Mouse (Mus musculus) embryonic facial prominence, embryonic 12.5 days (tissue): Measurements from ENCODE around the gene Pknox2. TPM values are rescaled to one million over a fixed set of nuclear protein-coding genes. Genes with fewer than 3 reads are reported as not detected.

Experiments
- ATAC-seq: fragments of 200-750 bp; cut with Nextera tagmentation; 2 replicates; pipeline ENCODE4 v1.8.0; 2017; ENCODE audit not compliant: insufficient number of reproducible peaks, insufficient read depth, low FRiP score, low TSS enrichment
- H3K27ac ChIP-seq: fragments of 300-500 bp; sonication (generic); 2 replicates; pipeline ENCODE4 v1.5.1; 2016; ENCODE audit warnings: mild to moderate bottlenecking
- H3K27me3 ChIP-seq: fragments of 300-500 bp; sonication (generic); 2 replicates; pipeline ENCODE4 v1.6.1; 2016; ENCODE audit warnings: mild to moderate bottlenecking, moderate library complexity
- H3K36me3 ChIP-seq: fragments of 300-500 bp; sonication (generic); 2 replicates; pipeline ENCODE4 v1.6.1; 2016; ENCODE audit warnings: mild to moderate bottlenecking
- H3K4me1 ChIP-seq: fragments of 300-500 bp; sonication (generic); 2 replicates; pipeline ENCODE4 v1.6.1; 2016
- H3K4me2 ChIP-seq: fragments of 300-500 bp; sonication (generic); replicated peaks from 2 replicates; pipeline ENCODE4 v1.6.1; 2016; ENCODE audit warnings: mild to moderate bottlenecking, moderate library complexity
- H3K4me3 ChIP-seq: fragments of 300-500 bp; sonication (generic); 2 replicates; pipeline ENCODE4 v1.5.1; 2016; ENCODE audit warnings: mild to moderate bottlenecking
- H3K9ac ChIP-seq: fragments of 300-500 bp; sonication (generic); 2 replicates; pipeline ENCODE4 v1.6.1; 2016; ENCODE audit warnings: mild to moderate bottlenecking, moderate library complexity
- H3K9me3 ChIP-seq: fragments of 300-500 bp; sonication (generic); 2 replicates; pipeline ENCODE4 v1.6.1; 2016; ENCODE audit warnings: mild to moderate bottlenecking, moderate library complexity
- WGBS: fragments of 180-500 bp; shearing (Covaris S2); methylation state at CpG from one replicate; pipeline ENCODE4 v1.1.7; 2016; 5-methylcytosine and 5-hydroxymethylcytosine counted together
- polyA plus RNA-seq: library from polyadenylated mRNA; unstranded; fragments of >200 nt; fragmentation: Nextera tagmentation; extraction: Ambion mirVana; gene quantifications from 2 replicates; pipeline ENCODE4 v1.2.1, GENCODE M21; 2016

Pknox2 gene
- polyA plus RNA-seq, 1 experiment from 2014 or later, result 20.8 TPM

DNA sequence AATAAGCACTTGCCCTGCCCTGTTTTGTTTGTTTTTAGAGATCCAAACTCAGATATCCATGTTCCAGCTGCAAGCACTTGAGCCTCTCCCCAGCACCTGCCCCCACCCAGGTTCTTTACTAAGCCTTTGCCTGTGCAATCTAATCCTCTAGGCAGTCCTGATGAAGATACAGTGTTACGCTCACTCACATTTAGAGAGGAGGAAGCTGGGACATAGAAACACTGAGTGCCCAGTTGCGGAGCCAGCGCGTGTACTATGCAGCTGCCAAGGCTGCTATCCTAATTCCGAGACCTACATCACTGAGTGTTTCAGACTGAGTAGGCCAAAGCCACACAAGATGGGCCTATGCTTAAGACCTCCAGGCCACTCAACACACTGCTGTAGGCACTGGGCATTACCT is 199.0 kb downstream of the Pknox2 start:
- Histone ChIP-seq H3K4me2 (no peak overlapping the region), H3K27me3 (no peaks in the 10 kb centered on the region), H3K36me3 (no peaks in the 10 kb centered on the region), H3K4me1 (peaks cover 15% of the 10 kb centered on the region), H3K9me3 (no peaks in the 10 kb centered on the region), H3K9ac (no peak overlapping the region), H3K4me3 (no peak overlapping the region), H3K27ac (no peak overlapping the region)
- no peak for ATAC-seq
- WGBS, result 82% methylated on average over 5 of the region's 5 CpGs

DNA sequence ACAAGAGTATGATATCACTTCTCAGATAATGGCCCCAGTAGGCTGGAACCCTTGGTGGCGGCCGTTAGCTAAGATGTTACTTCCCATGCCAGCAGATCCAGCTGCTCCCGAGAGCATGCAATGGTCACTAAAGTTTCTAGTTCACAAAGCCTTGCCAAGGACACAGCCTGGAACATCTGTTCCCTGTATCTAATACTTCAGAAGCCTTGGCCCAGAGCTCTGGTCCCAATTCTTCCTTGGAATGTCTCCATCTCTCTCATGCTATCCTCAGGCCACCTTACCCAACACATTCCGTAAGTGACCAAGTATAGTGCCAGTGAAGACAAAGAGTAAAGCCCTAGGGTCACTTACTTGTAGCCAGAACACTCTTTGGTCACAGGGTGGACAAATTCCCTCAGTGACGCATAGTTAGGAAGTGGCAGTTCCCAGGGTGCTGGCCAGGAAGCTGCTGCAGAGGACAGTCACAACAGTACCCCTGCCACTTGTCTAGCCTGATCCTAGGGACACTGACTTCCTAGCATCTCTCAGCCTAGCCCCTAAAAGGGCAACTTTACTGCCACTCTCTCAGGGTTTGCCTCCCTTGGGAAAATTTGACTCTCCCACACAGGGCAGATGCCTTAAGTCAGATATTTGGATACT is 200.0 kb downstream of the Pknox2 start:
- no peak for ATAC-seq
- H3K4me2 ChIP-seq, result no peak overlapping the region
- H3K9ac ChIP-seq, result no peak overlapping the region
- H3K27me3 ChIP-seq, result no peaks in the 10 kb centered on the region
- no peak overlapping the region for H3K27ac ChIP-seq
- H3K36me3 ChIP-seq, result no peaks in the 10 kb centered on the region
- H3K9me3 ChIP-seq, result no peaks in the 10 kb centered on the region
- peaks cover 15% of the 10 kb centered on the region for H3K4me1 ChIP-seq
- H3K4me3 ChIP-seq, result no peak overlapping the region
- WGBS, result 92% methylated on average over 5 of the region's 5 CpGs

DNA sequence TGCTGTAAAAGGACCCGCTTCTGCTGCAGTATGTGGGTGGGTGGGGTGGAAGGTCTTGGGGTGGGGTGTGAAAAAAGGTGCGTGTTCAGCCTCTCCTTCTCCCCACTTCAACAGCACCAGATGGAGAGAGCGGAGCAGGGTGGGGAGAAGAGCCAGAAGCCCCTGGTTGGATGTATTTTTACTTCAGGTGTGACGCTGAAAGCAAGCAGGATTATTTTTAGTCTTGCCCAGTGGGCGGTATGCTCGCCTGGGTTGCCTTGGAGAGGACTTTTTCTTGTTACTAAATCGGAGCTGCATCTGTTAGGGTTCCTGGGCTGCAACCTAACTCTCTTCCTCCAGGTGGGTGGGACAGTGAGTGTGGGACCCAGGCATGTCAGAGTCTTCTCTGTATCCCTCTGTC is 202.4 kb downstream of the Pknox2 start:
- peaks cover 16% of the 10 kb centered on the region; the same call in 1 of the 2 replicates for H3K4me1 ChIP-seq
- no peaks in the 10 kb centered on the region for H3K9me3 ChIP-seq
- no peak overlapping the region for H3K9ac ChIP-seq
- no peak overlapping the region for H3K4me3 ChIP-seq
- ATAC-seq, result no peak
- WGBS, result 62% methylated on average over 7 of the region's 7 CpGs
- no peaks in the 10 kb centered on the region for H3K36me3 ChIP-seq
- H3K27me3 ChIP-seq, result no peaks in the 10 kb centered on the region
- H3K4me2 ChIP-seq, result no peak overlapping the region
- H3K27ac ChIP-seq, result no peak overlapping the region

DNA sequence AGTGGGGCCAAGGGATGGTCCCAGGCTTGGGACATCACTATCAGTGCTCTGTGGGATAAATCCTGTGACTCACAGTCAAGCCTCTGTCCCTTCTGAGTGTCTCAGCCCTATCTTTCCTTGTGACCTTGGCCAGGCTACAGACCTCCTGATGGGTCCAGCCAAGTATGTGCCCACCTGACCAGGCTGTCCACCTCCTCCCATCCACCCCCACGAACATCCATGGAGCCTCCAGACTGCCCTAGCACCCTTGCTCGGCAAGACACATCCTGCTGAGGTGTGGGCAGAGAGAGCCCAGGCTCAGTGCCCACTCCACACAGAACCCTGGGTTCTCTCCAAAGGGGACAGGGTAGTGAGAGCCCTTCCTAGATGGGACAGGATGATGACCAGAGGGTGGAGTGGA is 204.6 kb downstream of the Pknox2 start:
- no peaks in the 10 kb centered on the region for H3K36me3 ChIP-seq
- H3K27me3 ChIP-seq, result no peaks in the 10 kb centered on the region
- no peak overlapping the region for H3K9ac ChIP-seq
- 86% methylated on average over 2 of the region's 2 CpGs for WGBS
- peaks cover 26% of the 10 kb centered on the region for H3K4me1 ChIP-seq
- H3K27ac ChIP-seq, result no peak overlapping the region
- no peak for ATAC-seq
- H3K9me3 ChIP-seq, result no peaks in the 10 kb centered on the region
- H3K4me2 ChIP-seq, result no peak overlapping the region
- no peak overlapping the region for H3K4me3 ChIP-seq

DNA sequence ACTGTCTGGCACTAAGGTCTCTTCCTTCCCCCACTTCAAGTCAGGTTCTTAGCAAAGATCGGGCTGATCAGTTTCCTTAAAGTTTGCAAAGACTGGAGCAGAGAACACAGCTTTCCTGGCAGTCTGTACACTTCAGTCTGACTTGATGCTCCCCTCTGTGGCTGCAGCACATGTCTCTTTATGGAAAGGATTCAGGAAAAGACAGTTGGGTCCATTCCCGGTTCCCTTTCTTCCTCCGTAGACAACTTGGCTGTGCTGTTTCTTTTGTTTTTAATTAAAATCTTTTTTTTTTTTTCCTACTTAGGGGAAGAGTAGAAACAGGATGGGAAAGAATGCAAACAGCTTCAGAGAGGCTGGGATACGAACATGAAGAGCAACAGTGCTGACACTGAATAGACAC is 205.1 kb downstream of the Pknox2 start:
- Histone ChIP-seq H3K9me3 (no peaks in the 10 kb centered on the region), H3K27ac (no peak overlapping the region), H3K27me3 (no peaks in the 10 kb centered on the region), H3K4me3 (no peak overlapping the region), H3K36me3 (no peaks in the 10 kb centered on the region), H3K9ac (no peak overlapping the region), H3K4me1 (peaks cover 26% of the 10 kb centered on the region), H3K4me2 (no peak overlapping the region)
- 58% methylated on average over 4 of the region's 4 CpGs for WGBS
- no peak for ATAC-seq

DNA sequence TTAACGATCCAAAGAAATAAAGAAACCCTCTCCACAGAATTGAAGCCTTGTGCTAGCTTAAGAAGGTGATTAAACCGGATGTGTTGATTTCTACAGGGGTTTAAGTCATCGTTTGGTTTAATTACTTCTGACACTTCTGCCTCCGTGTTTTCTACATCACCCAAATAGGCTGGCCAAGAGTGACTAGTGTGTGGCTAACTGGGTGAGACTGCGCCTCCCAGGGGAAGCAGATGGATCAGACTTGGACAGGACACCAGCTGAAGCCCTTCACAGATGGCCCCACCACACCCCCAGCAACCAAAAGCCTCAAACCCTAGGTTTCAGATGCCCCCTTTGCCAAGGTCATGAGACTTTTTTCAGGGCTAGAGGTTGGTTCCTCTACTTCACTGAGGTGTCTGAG is 205.6 kb downstream of the Pknox2 start:
- Histone ChIP-seq H3K4me1 (peaks cover 26% of the 10 kb centered on the region), H3K27me3 (no peaks in the 10 kb centered on the region)

DNA sequence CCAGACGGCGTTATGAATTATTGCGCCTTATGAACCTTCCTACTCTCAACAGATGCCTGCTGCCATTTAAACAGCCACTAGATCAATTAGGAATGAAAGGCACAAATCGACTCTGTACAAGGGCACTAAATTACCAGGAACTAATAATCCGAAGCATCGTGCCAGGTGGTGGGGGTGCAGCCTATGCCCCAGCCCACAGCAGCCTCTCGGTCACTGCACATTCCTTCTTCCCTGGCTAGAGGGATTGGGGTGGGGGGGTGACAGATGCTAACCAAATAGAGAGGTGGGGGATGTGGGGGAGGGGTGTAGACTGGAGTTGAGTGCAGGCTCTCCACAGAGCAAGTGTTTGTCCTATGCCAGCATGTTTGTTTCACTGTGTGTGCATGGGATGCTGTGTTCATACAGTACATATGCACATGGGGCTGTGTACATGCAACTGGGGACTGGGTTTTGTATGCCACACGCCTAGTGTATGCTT is 208.6 kb downstream of the Pknox2 start:
- Histone ChIP-seq H3K4me3 (no peak overlapping the region), H3K9ac (no peak overlapping the region), H3K4me1 (peaks cover 34% of the 10 kb centered on the region), H3K9me3 (no peaks in the 10 kb centered on the region), H3K36me3 (no peaks in the 10 kb centered on the region), H3K27me3 (no peaks in the 10 kb centered on the region), H3K27ac (no peak overlapping the region), H3K4me2 (no peak overlapping the region)
- no peak; the same call in 1 of the 2 replicates for ATAC-seq
- WGBS, result 42% methylated on average over 8 of the region's 8 CpGs

More for the DNA sequence above, 205.6 kb downstream of the Pknox2 start:
- Histone ChIP-seq H3K9me3 (no peaks in the 10 kb centered on the region), H3K4me3 (no peak overlapping the region), H3K27ac (no peak overlapping the region), H3K4me2 (no peak overlapping the region), H3K36me3 (no peaks in the 10 kb centered on the region), H3K9ac (no peak overlapping the region)
- no peak for ATAC-seq
- WGBS, result 17% methylated on average over 5 of the region's 5 CpGs

DNA sequence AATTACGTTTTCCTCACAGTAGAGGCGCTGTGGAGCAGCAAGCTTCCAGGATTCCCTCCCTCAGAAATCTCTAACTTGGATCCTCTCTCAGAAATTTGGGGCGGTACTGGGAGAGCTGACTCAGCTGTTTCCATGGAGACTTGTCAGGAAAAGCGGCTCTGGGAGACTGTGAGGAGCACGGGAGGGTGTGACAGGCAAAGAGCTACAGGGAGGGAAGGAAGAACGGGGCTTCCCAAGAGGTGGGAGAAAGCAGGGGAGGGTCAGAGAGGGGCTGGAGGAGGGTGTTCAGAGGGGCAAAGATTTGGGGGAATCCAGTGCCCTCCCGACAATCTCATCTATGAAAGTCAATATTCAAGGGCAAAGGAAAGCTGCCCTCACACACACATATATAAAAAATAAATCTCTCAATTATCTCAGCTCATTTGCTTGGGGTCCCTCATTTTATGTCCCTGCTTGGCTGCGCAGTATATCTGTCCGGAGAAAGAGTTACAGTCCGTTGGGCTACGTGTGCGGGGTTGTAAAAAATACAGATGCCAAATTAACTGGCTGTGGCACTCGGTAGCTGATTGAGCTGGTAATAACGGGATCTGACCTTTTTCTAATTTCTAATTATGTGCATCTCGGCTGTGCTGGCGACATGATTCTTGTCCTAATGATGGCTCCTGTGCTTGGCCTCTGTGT is 213.3 kb downstream of the Pknox2 start:
- ATAC-seq, result 0 out of 2 replicates have a peak, but pooled peaks have one; percentile 58
- Histone ChIP-seq H3K27me3 (no peaks in the 10 kb centered on the region), H3K4me3 (no peak overlapping the region), H3K9ac (no peak overlapping the region; the same call in 1 of the 2 replicates), H3K4me1 (peaks cover 17% of the 10 kb centered on the region), H3K4me2 (0 out of 2 replicates have a peak overlapping the region, but pooled peaks have one; percentile 14), H3K9me3 (no peaks in the 10 kb centered on the region), H3K36me3 (peaks cover 6% of the 10 kb centered on the region; the same call in 1 of the 2 replicates), H3K27ac (no peak overlapping the region)
- WGBS, result 47% methylated on average over 16 of the region's 16 CpGs

DNA sequence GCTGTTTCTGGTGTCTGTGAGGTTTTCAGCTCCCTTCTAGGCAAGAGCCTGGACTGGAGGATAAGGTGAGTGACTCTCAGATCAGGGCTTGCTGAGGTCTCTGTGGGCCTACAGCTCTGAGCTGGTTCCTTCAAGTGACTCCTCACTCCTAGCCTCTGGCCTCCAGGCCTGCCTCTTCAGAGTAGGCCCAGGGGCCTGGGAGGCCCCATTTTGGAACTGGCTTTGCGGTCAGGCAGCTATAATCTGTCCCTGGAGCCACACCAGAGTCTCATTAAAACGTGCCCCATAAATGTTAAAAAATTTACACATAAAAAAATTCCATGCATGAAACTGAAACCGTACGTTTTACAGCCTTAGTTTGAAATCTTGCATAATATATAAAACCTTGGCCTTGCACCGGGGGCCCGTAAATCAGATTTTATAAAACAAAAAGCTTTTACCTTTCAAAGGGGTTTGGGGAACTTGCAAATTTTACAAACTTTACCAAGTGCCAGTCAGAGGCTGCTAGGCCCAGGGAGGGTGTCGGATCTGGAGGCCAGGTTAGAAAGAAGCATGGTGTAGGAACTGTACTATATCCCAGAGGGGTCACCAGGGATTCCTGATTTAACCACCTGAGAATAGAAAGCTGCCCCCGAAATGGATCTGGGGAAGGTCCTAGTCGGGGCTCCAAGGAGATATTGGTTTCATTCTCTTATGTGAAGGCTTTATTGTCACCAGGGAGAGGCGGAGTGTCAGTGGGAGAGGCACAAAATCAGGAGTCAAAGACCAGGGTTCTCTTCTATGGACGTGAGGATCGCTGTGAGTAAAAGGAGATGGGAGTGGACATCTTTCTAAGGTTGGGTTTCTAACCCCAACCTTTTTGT is 214.0 kb downstream of the Pknox2 start:
- no peak overlapping the region for H3K4me2 ChIP-seq
- H3K4me1 ChIP-seq, result peaks cover 9% of the 10 kb centered on the region
- ATAC-seq, result no peak
- WGBS, result 71% methylated on average over 12 of the region's 12 CpGs
- no peak overlapping the region for H3K27ac ChIP-seq
- H3K36me3 ChIP-seq, result peaks cover 6% of the 10 kb centered on the region; the same call in 1 of the 2 replicates
- no peak overlapping the region for H3K9ac ChIP-seq
- no peaks in the 10 kb centered on the region for H3K9me3 ChIP-seq
- H3K4me3 ChIP-seq, result no peak overlapping the region
- H3K27me3 ChIP-seq, result no peaks in the 10 kb centered on the region

DNA sequence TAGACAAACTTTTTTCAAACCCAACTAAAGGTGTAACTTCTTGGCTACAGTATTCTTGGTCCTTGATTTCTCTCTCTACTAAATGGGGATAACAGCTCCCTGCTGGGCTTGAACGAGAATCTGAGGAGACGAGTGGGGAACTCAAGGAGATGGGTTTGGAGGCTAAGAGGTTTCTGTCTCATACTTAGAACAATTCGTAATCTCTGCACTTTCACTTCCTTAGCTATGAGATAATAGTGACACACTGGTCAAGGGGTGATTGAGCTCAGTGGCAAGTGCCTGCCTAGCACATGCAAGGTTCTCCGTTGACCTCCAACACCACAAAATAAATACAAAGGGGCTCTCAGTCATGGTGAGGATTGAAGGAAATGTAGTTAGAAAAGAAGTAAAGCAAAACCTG is 215.6 kb downstream of the Pknox2 start:
- no peak for ATAC-seq
- no peaks in the 10 kb centered on the region for H3K27me3 ChIP-seq

DNA sequence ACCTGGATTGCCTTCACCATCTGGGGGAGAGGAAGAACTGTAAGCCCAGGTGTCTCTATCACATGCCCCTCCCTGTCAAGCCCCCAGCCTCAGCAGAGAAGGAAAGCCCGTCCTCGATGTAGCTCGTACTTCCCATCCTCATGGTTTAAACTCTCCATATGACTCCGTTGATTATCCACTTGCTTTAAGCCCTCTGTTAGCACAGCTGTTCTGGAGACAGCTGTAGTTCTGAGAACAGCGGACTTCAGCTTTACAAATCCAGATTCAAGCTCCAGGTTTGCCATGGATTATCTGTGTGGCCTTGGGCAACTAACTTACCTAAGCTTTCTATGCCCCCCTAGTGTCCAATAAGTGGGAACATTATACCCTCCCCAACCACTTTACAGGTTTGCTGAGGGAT is 223.5 kb downstream of the Pknox2 start:
- 95% methylated on average over 5 of the region's 5 CpGs for WGBS
- H3K9ac ChIP-seq, result no peak overlapping the region

More for the DNA sequence above, 215.6 kb downstream of the Pknox2 start:
- H3K9me3 ChIP-seq, result no peaks in the 10 kb centered on the region
- H3K9ac ChIP-seq, result no peak overlapping the region
- H3K27ac ChIP-seq, result no peak overlapping the region
- H3K4me1 ChIP-seq, result peaks cover 8% of the 10 kb centered on the region
- peaks cover 6% of the 10 kb centered on the region; the same call in 1 of the 2 replicates for H3K36me3 ChIP-seq
- H3K4me2 ChIP-seq, result no peak overlapping the region
- 85% methylated on average over 4 of the region's 4 CpGs for WGBS
- H3K4me3 ChIP-seq, result no peak overlapping the region

More for the DNA sequence above, 223.5 kb downstream of the Pknox2 start:
- 0 out of 2 replicates have a peak, but pooled peaks cover 5% of the 10 kb centered on the region for H3K4me1 ChIP-seq
- no peak overlapping the region for H3K27ac ChIP-seq
- H3K9me3 ChIP-seq, result no peaks in the 10 kb centered on the region
- H3K4me2 ChIP-seq, result no peak overlapping the region
- no peaks in the 10 kb centered on the region for H3K36me3 ChIP-seq
- no peak for ATAC-seq
- no peak overlapping the region for H3K4me3 ChIP-seq
- H3K27me3 ChIP-seq, result no peaks in the 10 kb centered on the region
